8 mouse cellular contexts compared by ENCODE assay signal in the genomic region with DNA sequence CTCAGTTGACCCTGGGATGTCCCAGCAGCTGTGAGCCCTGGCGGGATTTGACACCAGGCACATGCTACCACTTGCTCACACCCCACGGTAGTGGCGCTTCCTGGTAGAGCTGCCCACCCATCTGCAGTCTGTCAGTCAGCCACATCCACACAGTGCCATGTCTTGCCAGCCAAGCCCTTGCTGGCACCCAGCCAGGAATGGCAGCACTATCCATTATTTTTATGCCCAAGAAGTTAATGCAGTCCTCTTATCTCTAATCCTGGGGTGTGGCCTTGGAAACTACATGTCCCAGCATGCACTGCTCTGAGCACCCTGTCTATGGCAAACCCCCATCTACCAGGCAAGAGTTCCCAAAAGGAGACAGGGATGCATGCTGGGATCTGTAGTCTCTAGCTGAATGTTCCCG.
DNase-seq lines count a peak whose midpoint lies in the region; ATAC-seq lines count a peak whose summit lies in the region.
"Had no signal": no experiment of that assay in that cellular context is flagged by ENCODE, and none has a peak within 500 bp of the region (broad histone marks: within the 10 kb centered on the region; RNA-seq: fewer than 3 reads in every experiment).

No protein-coding gene starts in this region.

- H3K4me2 ChIP-seq in intestine, embryonic 15.5 days (replicated peaks): no peak overlapping the region
- H3K4me2 ChIP-seq: neural tube, embryonic 13.5 days had no signal

- H3K9me3 ChIP-seq in intestine, embryonic 15.5 days: no peaks in the 10 kb centered on the region
- H3K9me3 ChIP-seq: neural tube, embryonic 13.5 days had no signal

- intact Hi-C loops in left cerebral cortex, postnatal 10 days (cut with DNase I): no loop called here

- WGBS in intestine, embryonic 15.5 days: 77% methylated on average over 4 of the region's 4 CpGs

- no peak for ATAC-seq in intestine, embryonic 15.5 days

- H3K4me1 ChIP-seq in intestine, embryonic 15.5 days (replicated peaks): peaks cover 24% of the 10 kb centered on the region

- peak; percentile 39 for DNase-seq in left cerebral cortex, adult 11 months (ENCODE audit: low spot score)
- DNase-seq in left cerebral cortex, postnatal 10 days (ENCODE audit: extremely low spot score in 1 of 2, low spot score in 2 of 2): no peak
- DNase-seq in adipocyte (ENCODE audit: low spot score): peak; percentile 5
- DNase-seq in cerebellum, postnatal 25 days: peak; percentile 37 to 58
- DNase-seq in lung, postnatal 36 days: peak; percentile 62
- no peak for DNase-seq in thymus, adult 18-20 months

- no peaks in the 10 kb centered on the region for H3K36me3 ChIP-seq in intestine, embryonic 15.5 days

- 0 out of 2 replicates have a peak, but pooled peaks cover 2% of the 10 kb centered on the region for H3K27me3 ChIP-seq in intestine, embryonic 15.5 days (replicated peaks)

- no peak overlapping the region for H3K27ac ChIP-seq in intestine, embryonic 15.5 days
- H3K27ac ChIP-seq: neural tube, embryonic 13.5 days had no signal

- no peak overlapping the region for H3K4me3 ChIP-seq in intestine, embryonic 15.5 days (replicated peaks)
- H3K4me3 ChIP-seq: neural tube, embryonic 13.5 days had no signal

- no peak overlapping the region for H3K9ac ChIP-seq in intestine, embryonic 15.5 days
- H3K9ac ChIP-seq: neural tube, embryonic 13.5 days had no signal

Comparison
In these comparisons a context has a peak if more than half of its experiments do, and no peak if none do; other contexts are left out.
1. DNase-seq: peak in left cerebral cortex, adult 11 months (single experiment), adipocyte (single experiment), cerebellum, postnatal 25 days (2 of 2) and lung, postnatal 36 days (single experiment); none in left cerebral cortex, postnatal 10 days (0 of 2) and thymus, adult 18-20 months (0 of 2).